Mouse (Mus musculus): ENCODE measurements around the gene Hif3a.

- TF ChIP-seq CTCF (IDR thresholded peaks at IDR 0.05; ENCODE audit: borderline replicate concordance, control insufficient read depth, extremely low read depth, insufficient read depth, low read length, poor library complexity) (no peak), POLR2A (IDR thresholded peaks at IDR 0.05; ENCODE audit: control insufficient read depth, extremely low read depth, insufficient read depth, low read length, poor library complexity) (no peak)
Observed at GRCm38 (mm10) chr7:17076542-17076941, 14.3 kb upstream of the Hif3a start.
